Mouse (Mus musculus): ENCODE data around the gene Tgds.

Gene Tgds

GRCm38 (mm10) chr14:118132642-118132977 is at the start of gene Tgds:
Gene Tgds (minus strand): TSS chr14:118132755.
- WGBS, result under 1% methylated on average over 28 of the region's 28 CpGs

GRCm38 (mm10) chr14:118180711-118181177 is 48.2 kb upstream of the Tgds start:
- WGBS, result 7% methylated on average over 10 of the region's 10 CpGs

- under 1% methylated on average over 20 of the region's 20 CpGs for WGBS
Observed at GRCm38 (mm10) chr14:118180117-118180557, 47.6 kb upstream of the Tgds start.

- WGBS, result 49% methylated on average over 7 of the region's 7 CpGs
Observed at GRCm38 (mm10) chr14:118179701-118180100, 47.1 kb upstream of the Tgds start.

- 43% methylated on average over 1 of the region's 1 CpGs for whole genome bisulfite sequencing
Observed at GRCm38 (mm10) chr14:118179251-118179650, 46.7 kb upstream of the Tgds start.

GRCm38 (mm10) chr14:118175694-118176085 is 43.1 kb upstream of the Tgds start:
- WGBS, result 94% methylated on average over 12 of the region's 12 CpGs

GRCm38 (mm10) chr14:118175071-118175693 is 42.6 kb upstream of the Tgds start:
- 90% methylated on average over 30 of the region's 30 CpGs for WGBS

GRCm38 (mm10) chr14:118173590-118174203 is 41.1 kb upstream of the Tgds start:
- 65% methylated on average over 11 of the region's 11 CpGs for WGBS

GRCm38 (mm10) chr14:118168776-118169175 is 36.2 kb upstream of the Tgds start:
- 94% methylated on average over 4 of the region's 4 CpGs for WGBS

GRCm38 (mm10) chr14:118162640-118163039 is 30.1 kb upstream of the Tgds start:
- 42% methylated on average over 14 of the region's 14 CpGs for WGBS

GRCm38 (mm10) chr14:118161751-118162150 is 29.2 kb upstream of the Tgds start:
- 76% methylated on average over 3 of the region's 3 CpGs for WGBS

- WGBS, result 30% methylated on average over 5 of the region's 5 CpGs
Observed at GRCm38 (mm10) chr14:118157146-118157545, 24.6 kb upstream of the Tgds start.

GRCm38 (mm10) chr14:118156740-118157139 is 24.2 kb upstream of the Tgds start:
- WGBS, result 86% methylated on average over 10 of the region's 10 CpGs

- WGBS, result 94% methylated on average over 16 of the region's 16 CpGs
Observed at GRCm38 (mm10) chr14:118156056-118156455, 23.5 kb upstream of the Tgds start.

- 93% methylated on average over 8 of the region's 8 CpGs for WGBS
Observed at GRCm38 (mm10) chr14:118152294-118152651, 19.7 kb upstream of the Tgds start.

GRCm38 (mm10) chr14:118151651-118152293 is 19.2 kb upstream of the Tgds start:
- 48% methylated on average over 5 of the region's 5 CpGs for WGBS

GRCm38 (mm10) chr14:118150656-118151551 is 18.3 kb upstream of the Tgds start:
- WGBS, result 63% methylated on average over 26 of the region's 26 CpGs

- WGBS, result 92% methylated on average over 10 of the region's 10 CpGs
Observed at GRCm38 (mm10) chr14:118148554-118148953, 16.0 kb upstream of the Tgds start.

- 97% methylated on average over 13 of the region's 13 CpGs for WGBS
Observed at GRCm38 (mm10) chr14:118148046-118148445, 15.5 kb upstream of the Tgds start.

- 86% methylated on average over 5 of the region's 5 CpGs for WGBS
Observed at GRCm38 (mm10) chr14:118142283-118142682, 9.7 kb upstream of the Tgds start.

- WGBS, result under 1% methylated on average over 13 of the region's 13 CpGs
Observed at GRCm38 (mm10) chr14:118137487-118137886, 4.9 kb upstream of the Tgds start.
